Mouse (Mus musculus) gastrocnemius, adult 18-20 months (tissue): ENCODE data around the gene Shisa8. TPM values are rescaled to one million over a fixed set of nuclear protein-coding genes. Genes with fewer than 3 reads are reported as not detected.

Experiments
- DNase-seq: peaks from one replicate; pipeline ENCODE4 v3.0.0; 2021; ENCODE audit warnings: low spot score
- total RNA-seq, 2 experiments: library from RNA; stranded (reverse); gene quantifications; 2 replicates each; pipeline ENCODE4 v1.2.3; 2021

Shisa8 gene
- total RNA-seq, 2 experiments from 2014 or later: not detected

- peak; percentile 79 for DNase-seq
These were observed 6.1 kb downstream of the Shisa8 start for GRCm38 (mm10) chr15:82206365-82207104.

GRCm38 (mm10) chr15:82204680-82205371 lies 7.8 kb downstream of the Shisa8 start:
- DNase-seq: no peak

GRCm38 (mm10) chr15:82203611-82204351 lies 8.8 kb downstream of the Shisa8 start:
- DNase-seq: no peak

GRCm38 (mm10) chr15:82203090-82203489 lies 9.5 kb downstream of the Shisa8 start:
- DNase-seq: no peak

- DNase-seq: no peak
These were observed 10.5 kb downstream of the Shisa8 start for GRCm38 (mm10) chr15:82202086-82202485.

GRCm38 (mm10) chr15:82199546-82199945 lies 13.1 kb downstream of the Shisa8 start:
- no peak for DNase-seq

- DNase-seq: no peak
These were observed 14.3 kb downstream of the Shisa8 start for GRCm38 (mm10) chr15:82198342-82198741.

- DNase-seq: no peak
These were observed 14.7 kb downstream of the Shisa8 start for GRCm38 (mm10) chr15:82197937-82198336.

- no peak for DNase-seq
These were observed 15.3 kb downstream of the Shisa8 start for GRCm38 (mm10) chr15:82197246-82197750.

GRCm38 (mm10) chr15:82196300-82196699 lies 16.3 kb downstream of the Shisa8 start:
- DNase-seq: no peak

- no peak for DNase-seq
These were observed 20.0 kb downstream of the Shisa8 start for GRCm38 (mm10) chr15:82192617-82193016.

- DNase-seq: peak; percentile 61
These were observed 24.0 kb downstream of the Shisa8 start for GRCm38 (mm10) chr15:82188481-82189240.

- no peak for DNase-seq
These were observed 24.7 kb downstream of the Shisa8 start for GRCm38 (mm10) chr15:82187924-82188323.

- no peak for DNase-seq
These were observed 25.2 kb downstream of the Shisa8 start for GRCm38 (mm10) chr15:82187401-82187800.

GRCm38 (mm10) chr15:82186931-82187330 lies 25.7 kb downstream of the Shisa8 start:
- no peak for DNase-seq

GRCm38 (mm10) chr15:82186131-82186530 lies 26.5 kb downstream of the Shisa8 start:
- no peak for DNase-seq

- DNase-seq: no peak
These were observed 27.4 kb downstream of the Shisa8 start for GRCm38 (mm10) chr15:82185062-82185783.

GRCm38 (mm10) chr15:82184656-82185055 lies 28.0 kb downstream of the Shisa8 start:
- no peak for DNase-seq

GRCm38 (mm10) chr15:82184183-82184582 lies 28.4 kb downstream of the Shisa8 start:
- DNase-seq: no peak

GRCm38 (mm10) chr15:82183596-82183995 lies 29.0 kb downstream of the Shisa8 start:
- no peak for DNase-seq

GRCm38 (mm10) chr15:82182311-82182710 lies 30.3 kb downstream of the Shisa8 start:
- DNase-seq: no peak
